Mouse (Mus musculus) olfactory bulb, adult 2 months (tissue): ENCODE data around the gene Sycp2l.

ENCODE experiments used
- CTCF ChIP-seq: fragments of 200-500 bp; IDR thresholded peaks from 2 replicates; pipeline ENCODE4 v1.5.1; 2012; ENCODE audit warnings: low read depth, mild to moderate bottlenecking, low read length, moderate library complexity; ENCODE audit not compliant: insufficient read depth
- POLR2A ChIP-seq: fragments of 200-500 bp; IDR thresholded peaks from 2 replicates; pipeline ENCODE4 v1.6.1; 2012; ENCODE audit warnings: mild to moderate bottlenecking, low read depth, low read length, moderate library complexity; ENCODE audit not compliant: insufficient read depth

GRCm38 (mm10) chr13:41119152-41119945 lies 5.2 kb downstream of the Sycp2l start:
- TF ChIP-seq CTCF (no peak), POLR2A (no peak)
